Mouse (Mus musculus): Measurements from ENCODE around the gene Defb23. TPM values are rescaled to one million over a fixed set of nuclear protein-coding genes. Genes with fewer than 3 reads are reported as not detected.

The Defb23 gene
- polyA plus RNA-seq (2014; fragmentation: Nextera tagmentation; extraction: Ambion mirVana) = not detected in 2 replicates

- Histone ChIP-seq H3K4me1 (ENCODE audit: control insufficient read depth, insufficient read depth, low read length) (no peaks in the 10 kb centered on the region), H3K9me3 (replicated peaks; ENCODE audit: control insufficient read depth, low read length) (no peaks in the 10 kb centered on the region), H3K4me2 (ENCODE audit: low read depth, low read length) (no peak within 1 kb of the TSS), H3K36me3 (replicated peaks; ENCODE audit: control insufficient read depth, insufficient read depth, low read depth, low read length) (no peaks in the 10 kb centered on the region), H3K27ac (replicated peaks; ENCODE audit: low read depth, low read length) (no peak within 1 kb of the TSS), H3K9ac (replicated peaks; ENCODE audit: low read length) (no peak within 1 kb of the TSS), H3K4me3 (ENCODE audit: low read depth, low read length) (no peak within 1 kb of the TSS), H3K27me3 (ENCODE audit: control insufficient read depth, insufficient read depth, low read length) (no peaks in the 10 kb centered on the region)
- no peak for ATAC-seq (replicated peaks; ENCODE audit: insufficient number of reproducible peaks, low FRiP score, low TSS enrichment, low read depth)
- 91% methylated on average over 3 of the region's 3 CpGs for WGBS
- no peak for DNase-seq (ENCODE audit: low spot score)
Measured at GRCm38 (mm10) chr2:152464570-152465150, at the start of gene Defb23. Defb23 (minus strand) TSS chr2:152464620.

DNA sequence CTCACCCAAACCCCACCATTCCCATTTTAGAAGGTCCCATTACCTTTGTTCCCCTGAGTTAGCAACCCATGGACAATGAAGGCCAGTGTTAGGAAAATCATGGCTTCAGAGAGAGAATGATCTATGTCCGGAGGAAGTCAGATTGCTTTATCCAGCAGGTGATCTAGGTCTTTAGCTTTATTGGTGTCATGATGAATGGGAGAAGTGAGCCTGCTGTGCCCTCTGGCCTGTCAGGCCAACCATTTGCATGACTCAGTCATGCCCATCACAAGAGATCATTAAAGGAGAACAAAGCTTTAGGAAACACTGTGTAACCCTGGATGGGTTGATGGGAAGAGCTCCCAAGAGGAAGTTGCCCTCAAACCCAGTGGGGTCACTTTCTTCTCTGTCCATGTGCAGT, 47.2 kb upstream of the Defb23 start, which contains the start of gene Defb26:
Gene Defb26, minus strand, starts transcription at position 101 of the 400 bp plus-strand sequence.
- 61% methylated on average over 1 of the region's 1 CpGs for WGBS
- Histone ChIP-seq H3K27ac (replicated peaks; ENCODE audit: low read depth, low read length) (no peak within 1 kb of the TSS), H3K27me3 (ENCODE audit: control insufficient read depth, insufficient read depth, low read length) (no peaks in the 10 kb centered on the region), H3K36me3 (replicated peaks; ENCODE audit: control insufficient read depth, insufficient read depth, low read depth, low read length) (no peaks in the 10 kb centered on the region), H3K4me3 (ENCODE audit: low read depth, low read length) (no peak within 1 kb of the TSS), H3K4me1 (ENCODE audit: control insufficient read depth, insufficient read depth, low read length) (no peaks in the 10 kb centered on the region), H3K9me3 (replicated peaks; ENCODE audit: control insufficient read depth, low read length) (no peaks in the 10 kb centered on the region), H3K4me2 (ENCODE audit: low read depth, low read length) (no peak within 1 kb of the TSS), H3K9ac (replicated peaks; ENCODE audit: low read length) (no peak within 1 kb of the TSS)
- ATAC-seq (replicated peaks; ENCODE audit: insufficient number of reproducible peaks, low FRiP score, low TSS enrichment, low read depth) (no peak), DNase-seq (ENCODE audit: low spot score) (no peak)

- Histone ChIP-seq H3K4me1 (ENCODE audit: control insufficient read depth, insufficient read depth, low read length) (no peaks in the 10 kb centered on the region), H3K36me3 (replicated peaks; ENCODE audit: control insufficient read depth, insufficient read depth, low read depth, low read length) (no peaks in the 10 kb centered on the region), H3K9me3 (replicated peaks; ENCODE audit: control insufficient read depth, low read length) (no peaks in the 10 kb centered on the region), H3K4me2 (ENCODE audit: low read depth, low read length) (no peak overlapping the region), H3K27me3 (ENCODE audit: control insufficient read depth, insufficient read depth, low read length) (no peaks in the 10 kb centered on the region), H3K27ac (replicated peaks; ENCODE audit: low read depth, low read length) (no peak overlapping the region), H3K4me3 (ENCODE audit: low read depth, low read length) (no peak overlapping the region), H3K9ac (replicated peaks; ENCODE audit: low read length) (no peak overlapping the region)
- ATAC-seq (replicated peaks; ENCODE audit: insufficient number of reproducible peaks, low FRiP score, low TSS enrichment, low read depth) (no peak), DNase-seq (ENCODE audit: low spot score) (no peak)
- WGBS = 74% methylated on average over 2 of the region's 2 CpGs
Measured at GRCm38 (mm10) chr2:152503950-152504349, 39.5 kb upstream of the Defb23 start.

DNA sequence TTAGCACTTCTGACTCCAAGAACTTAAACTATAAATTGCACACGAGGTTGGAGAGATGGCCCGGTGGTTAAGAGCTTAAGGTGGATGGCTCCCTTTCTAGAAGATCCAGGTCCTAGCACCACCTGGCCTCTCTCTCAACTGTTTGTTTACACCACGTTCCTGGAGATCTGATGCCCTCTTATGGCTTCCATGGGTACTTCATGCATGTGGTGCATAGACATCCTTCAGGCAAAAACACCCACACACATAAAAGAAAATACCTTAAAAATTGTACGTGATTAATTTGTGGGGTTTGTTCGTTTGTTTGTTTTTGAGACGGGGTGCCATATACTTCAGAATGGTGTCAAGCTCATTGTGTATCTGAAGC, 36.4 kb upstream of the Defb23 start:
- Histone ChIP-seq H3K4me3 (ENCODE audit: low read depth, low read length) (no peak overlapping the region), H3K27me3 (ENCODE audit: control insufficient read depth, insufficient read depth, low read length) (no peaks in the 10 kb centered on the region), H3K4me1 (ENCODE audit: control insufficient read depth, insufficient read depth, low read length) (no peaks in the 10 kb centered on the region), H3K9me3 (replicated peaks; ENCODE audit: control insufficient read depth, low read length) (no peaks in the 10 kb centered on the region), H3K36me3 (replicated peaks; ENCODE audit: control insufficient read depth, insufficient read depth, low read depth, low read length) (no peaks in the 10 kb centered on the region), H3K27ac (replicated peaks; ENCODE audit: low read depth, low read length) (no peak overlapping the region), H3K9ac (replicated peaks; ENCODE audit: low read length) (no peak overlapping the region), H3K4me2 (ENCODE audit: low read depth, low read length) (no peak overlapping the region)
- no peak for ATAC-seq (replicated peaks; ENCODE audit: insufficient number of reproducible peaks, low FRiP score, low TSS enrichment, low read depth)
- 74% methylated on average over 6 of the region's 6 CpGs for WGBS
- no peak for DNase-seq (ENCODE audit: low spot score)

DNA sequence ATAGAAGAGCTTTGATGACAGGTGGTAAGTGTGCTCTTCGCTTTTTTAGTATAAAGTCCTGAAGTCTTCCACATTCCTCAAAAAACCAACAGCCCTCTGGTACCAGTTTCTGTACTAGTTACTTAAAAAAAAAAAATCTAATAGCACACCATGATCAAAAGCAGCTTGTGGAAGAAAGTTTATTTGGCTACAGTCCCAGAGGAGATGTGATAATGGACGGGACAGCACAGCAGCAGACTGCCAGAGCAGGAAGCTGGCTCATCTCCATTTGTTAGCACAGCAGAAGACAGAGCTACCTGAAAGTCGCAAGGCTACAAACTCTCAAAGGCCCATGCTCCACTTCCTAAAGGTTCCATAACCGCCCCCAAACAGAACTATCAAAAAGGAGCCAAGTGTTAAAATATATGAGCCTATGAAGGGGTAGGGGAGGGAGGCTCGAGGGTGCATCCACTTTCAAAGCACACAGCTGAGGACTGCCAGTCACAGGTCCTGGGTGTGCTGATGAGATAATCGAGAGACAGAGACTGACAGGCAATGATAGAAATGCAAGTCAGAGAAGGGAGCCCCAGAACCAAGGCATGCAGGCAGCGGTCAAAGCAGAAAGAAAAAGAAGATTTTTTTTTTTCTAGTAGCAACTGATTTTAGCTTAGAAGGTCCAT, 35.9 kb upstream of the Defb23 start:
- Histone ChIP-seq H3K27me3 (ENCODE audit: control insufficient read depth, insufficient read depth, low read length) (no peaks in the 10 kb centered on the region), H3K4me3 (ENCODE audit: low read depth, low read length) (no peak overlapping the region), H3K4me2 (ENCODE audit: low read depth, low read length) (no peak overlapping the region), H3K9ac (replicated peaks; ENCODE audit: low read length) (no peak overlapping the region), H3K27ac (replicated peaks; ENCODE audit: low read depth, low read length) (no peak overlapping the region), H3K36me3 (replicated peaks; ENCODE audit: control insufficient read depth, insufficient read depth, low read depth, low read length) (no peaks in the 10 kb centered on the region), H3K9me3 (replicated peaks; ENCODE audit: control insufficient read depth, low read length) (no peaks in the 10 kb centered on the region), H3K4me1 (ENCODE audit: control insufficient read depth, insufficient read depth, low read length) (no peaks in the 10 kb centered on the region)
- WGBS = 77% methylated on average over 7 of the region's 7 CpGs
- DNase-seq (ENCODE audit: low spot score) (no peak), ATAC-seq (replicated peaks; ENCODE audit: insufficient number of reproducible peaks, low FRiP score, low TSS enrichment, low read depth) (no peak)

- H3K27ac ChIP-seq (replicated peaks; ENCODE audit: low read depth, low read length) = no peak overlapping the region
- H3K4me3 ChIP-seq (ENCODE audit: low read depth, low read length) = no peak overlapping the region
- DNase-seq (ENCODE audit: low spot score) (no peak), ATAC-seq (replicated peaks; ENCODE audit: insufficient number of reproducible peaks, low FRiP score, low TSS enrichment, low read depth) (no peak)
- no peak overlapping the region for H3K4me2 ChIP-seq (ENCODE audit: low read depth, low read length)
- H3K9ac ChIP-seq (replicated peaks; ENCODE audit: low read length) = no peak overlapping the region
- H3K4me1 ChIP-seq (ENCODE audit: control insufficient read depth, insufficient read depth, low read length) = no peaks in the 10 kb centered on the region
- no peaks in the 10 kb centered on the region for H3K9me3 ChIP-seq (replicated peaks; ENCODE audit: control insufficient read depth, low read length)
- H3K27me3 ChIP-seq (ENCODE audit: control insufficient read depth, insufficient read depth, low read length) = no peaks in the 10 kb centered on the region
- WGBS = 82% methylated on average over 6 of the region's 6 CpGs
- no peaks in the 10 kb centered on the region for H3K36me3 ChIP-seq (replicated peaks; ENCODE audit: control insufficient read depth, insufficient read depth, low read depth, low read length)
Measured at GRCm38 (mm10) chr2:152498020-152498419, 33.6 kb upstream of the Defb23 start.

DNA sequence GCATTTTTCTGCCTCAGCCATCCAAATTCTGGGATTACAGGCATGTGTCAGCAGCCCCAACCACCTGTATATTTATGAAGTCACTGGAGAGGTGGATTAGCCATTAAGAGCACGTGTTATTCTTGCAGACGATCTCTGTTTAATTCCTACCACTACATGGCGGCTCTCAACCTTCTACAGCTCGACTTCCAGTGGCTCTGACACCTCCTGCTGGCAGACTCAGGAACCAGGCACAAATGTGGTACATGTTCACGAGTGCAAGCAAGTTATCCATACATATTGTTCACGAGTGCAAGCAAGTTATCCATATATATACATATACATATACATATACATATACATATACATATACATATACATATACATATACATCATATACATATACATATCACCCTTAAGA, 28.7 kb upstream of the Defb23 start:
- no peak for ATAC-seq (replicated peaks; ENCODE audit: insufficient number of reproducible peaks, low FRiP score, low TSS enrichment, low read depth)
- Histone ChIP-seq H3K4me1 (ENCODE audit: control insufficient read depth, insufficient read depth, low read length) (no peaks in the 10 kb centered on the region), H3K9me3 (replicated peaks; ENCODE audit: control insufficient read depth, low read length) (no peaks in the 10 kb centered on the region), H3K4me3 (ENCODE audit: low read depth, low read length) (no peak overlapping the region), H3K36me3 (replicated peaks; ENCODE audit: control insufficient read depth, insufficient read depth, low read depth, low read length) (no peaks in the 10 kb centered on the region), H3K27me3 (ENCODE audit: control insufficient read depth, insufficient read depth, low read length) (no peaks in the 10 kb centered on the region), H3K27ac (replicated peaks; ENCODE audit: low read depth, low read length) (no peak overlapping the region), H3K4me2 (ENCODE audit: low read depth, low read length) (no peak overlapping the region), H3K9ac (replicated peaks; ENCODE audit: low read length) (no peak overlapping the region)
- DNase-seq (ENCODE audit: low spot score) = no peak
- WGBS = 78% methylated on average over 6 of the region's 6 CpGs

DNA sequence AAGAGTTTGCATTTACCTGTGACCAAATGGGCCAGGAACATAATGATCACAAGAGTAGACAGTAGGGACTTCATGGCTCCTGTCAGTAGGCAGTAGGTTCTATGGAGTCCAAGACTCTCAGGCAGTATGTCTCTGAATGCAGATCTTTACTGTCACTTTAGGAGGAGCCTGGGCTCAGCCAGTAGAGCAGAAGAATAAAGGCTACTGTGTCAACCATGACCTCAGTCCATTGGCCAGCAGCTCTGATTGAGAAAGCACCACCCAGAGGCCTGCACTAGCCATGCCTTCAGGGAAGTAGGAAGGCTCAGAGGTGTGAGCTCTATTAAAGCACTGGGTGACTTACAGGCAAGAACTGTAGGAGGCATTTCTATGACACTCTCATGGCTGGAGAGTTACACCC, 25.6 kb upstream of the Defb23 start, which contains the start of gene Defb22:
Gene Defb22, minus strand, starts transcription at position 101 of the 400 bp plus-strand sequence.
- no peak for ATAC-seq (replicated peaks; ENCODE audit: insufficient number of reproducible peaks, low FRiP score, low TSS enrichment, low read depth)

More for the DNA sequence above, 25.6 kb upstream of the Defb23 start, which contains the start of gene Defb22:
- Histone ChIP-seq H3K4me1 (ENCODE audit: control insufficient read depth, insufficient read depth, low read length) (no peaks in the 10 kb centered on the region), H3K27me3 (ENCODE audit: control insufficient read depth, insufficient read depth, low read length) (no peaks in the 10 kb centered on the region), H3K9me3 (replicated peaks; ENCODE audit: control insufficient read depth, low read length) (no peaks in the 10 kb centered on the region), H3K27ac (replicated peaks; ENCODE audit: low read depth, low read length) (no peak within 1 kb of the TSS), H3K9ac (replicated peaks; ENCODE audit: low read length) (no peak within 1 kb of the TSS), H3K4me2 (ENCODE audit: low read depth, low read length) (no peak within 1 kb of the TSS), H3K4me3 (ENCODE audit: low read depth, low read length) (no peak within 1 kb of the TSS), H3K36me3 (replicated peaks; ENCODE audit: control insufficient read depth, insufficient read depth, low read depth, low read length) (no peaks in the 10 kb centered on the region)
- DNase-seq (ENCODE audit: low spot score) = no peak

Data from embryonic facial prominence, embryonic 11.5 days (tissue).